Mouse (Mus musculus) limb, embryonic 12.5 days (tissue): ENCODE measurements around the gene Slc11a2. TPM values are rescaled to one million over a fixed set of nuclear protein-coding genes. Genes with fewer than 3 reads are reported as not detected.
A peak's percentile ranks its signal among the peaks of the same experiment; 100 is the strongest.

ENCODE experiments used
- ATAC-seq: fragments of 200-750 bp; cut with Nextera tagmentation; 2 replicates; pipeline ENCODE4 v1.8.0; 2017; ENCODE audit warnings: low read depth, moderate TSS enrichment; ENCODE audit not compliant: insufficient number of reproducible peaks, insufficient read depth, low FRiP score, low TSS enrichment
- H3K27ac ChIP-seq: fragments of 300-500 bp; sonication (generic); 2 replicates; pipeline ENCODE4 v1.5.1; 2016; ENCODE audit warnings: mild to moderate bottlenecking, moderate library complexity
- H3K27me3 ChIP-seq: fragments of 300-500 bp; sonication (generic); 2 replicates; pipeline ENCODE4 v1.6.1; 2016; ENCODE audit warnings: mild to moderate bottlenecking, moderate library complexity
- H3K36me3 ChIP-seq: fragments of 300-500 bp; sonication (generic); 2 replicates; pipeline ENCODE4 v1.6.1; 2016; ENCODE audit warnings: mild to moderate bottlenecking, moderate library complexity
- H3K4me1 ChIP-seq: fragments of 300-500 bp; sonication (generic); replicated peaks from 2 replicates; pipeline ENCODE4 v1.6.1; 2016
- H3K4me2 ChIP-seq: fragments of 300-500 bp; sonication (generic); 2 replicates; pipeline ENCODE4 v1.6.1; 2016; ENCODE audit warnings: mild to moderate bottlenecking, moderate library complexity
- H3K4me3 ChIP-seq: fragments of 300-500 bp; sonication (generic); replicated peaks from 2 replicates; pipeline ENCODE4 v1.5.1; 2016; ENCODE audit warnings: mild to moderate bottlenecking
- H3K9ac ChIP-seq: fragments of 300-500 bp; sonication (generic); replicated peaks from 2 replicates; pipeline ENCODE4 v1.6.1; 2016; ENCODE audit warnings: mild to moderate bottlenecking, moderate library complexity
- H3K9me3 ChIP-seq: fragments of 300-500 bp; sonication (generic); 2 replicates; pipeline ENCODE4 v1.6.1; 2016; ENCODE audit warnings: mild to moderate bottlenecking, moderate library complexity
- WGBS: fragments of 180-500 bp; shearing (Covaris S2); methylation state at CpG from one replicate; pipeline ENCODE4 v1.1.7; 2016; 5-methylcytosine and 5-hydroxymethylcytosine counted together
- polyA plus RNA-seq: library from polyadenylated mRNA; unstranded; fragments of >200 nt; fragmentation: Nextera tagmentation; extraction: Ambion mirVana; gene quantifications from 2 replicates; pipeline ENCODE4 v1.2.1, GENCODE M21; 2016

Slc11a2 gene
- 22.8 and 25.6 TPM in 2 replicates for polyA plus RNA-seq

- peak within 1 kb of the TSS; percentile 37; the same call in 1 of the 2 replicates for H3K9ac ChIP-seq
- peak within 1 kb of the TSS; percentile 93 for H3K4me2 ChIP-seq
- no peak for ATAC-seq
- 9% methylated on average over 17 of the region's 17 CpGs for WGBS
- peaks cover 8% of the 10 kb centered on the region for H3K27me3 ChIP-seq
- H3K4me1 ChIP-seq: peaks cover 43% of the 10 kb centered on the region
- H3K36me3 ChIP-seq: no peaks in the 10 kb centered on the region
- H3K27ac ChIP-seq: no peak within 1 kb of the TSS
- peak within 1 kb of the TSS; percentile 95 for H3K4me3 ChIP-seq
- 0 out of 2 replicates have a peak, but pooled peaks cover 5% of the 10 kb centered on the region for H3K9me3 ChIP-seq
Observed at GRCm38 (mm10) chr15:100424396-100425122, at the start of gene Slc11a2. Gene Slc11a2 (minus strand): TSS chr15:100425072.

DNA sequence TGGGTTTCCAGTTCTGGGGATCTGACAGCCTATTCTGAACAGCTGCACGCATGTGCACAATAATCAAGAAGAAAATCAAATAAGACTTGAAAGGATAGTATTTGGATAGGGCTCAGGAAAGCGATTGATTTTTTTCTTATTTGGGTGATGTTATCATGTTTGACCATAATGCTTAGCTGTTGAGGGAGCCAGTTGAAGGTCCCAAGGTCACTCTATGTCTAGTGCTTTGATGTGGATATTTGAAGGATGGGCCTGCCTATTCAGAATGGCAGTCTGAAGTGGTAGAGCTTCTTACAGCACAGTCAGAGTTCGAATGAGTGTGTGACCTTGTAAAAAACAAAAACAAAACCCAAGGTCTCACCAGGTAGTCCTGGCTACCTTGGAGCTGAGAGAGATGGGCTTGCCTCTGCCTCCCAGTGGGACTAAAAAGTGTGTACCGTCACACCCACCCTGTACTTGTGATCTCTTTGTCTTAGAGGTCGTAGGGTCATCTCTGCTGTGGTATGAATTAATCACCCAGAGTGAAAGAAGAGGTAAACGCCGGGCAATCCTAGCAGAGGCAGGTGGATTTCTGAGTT lies 49.1 kb upstream of the Slc11a2 start:
- H3K36me3 ChIP-seq: peaks cover 80% of the 10 kb centered on the region
- H3K27me3 ChIP-seq: no peaks in the 10 kb centered on the region
- no peak overlapping the region for H3K4me2 ChIP-seq
- 0 out of 2 replicates have a peak, but pooled peaks cover 3% of the 10 kb centered on the region for H3K9me3 ChIP-seq
- H3K9ac ChIP-seq: no peak overlapping the region
- no peak for ATAC-seq
- no peak overlapping the region for H3K4me3 ChIP-seq
- peaks cover 14% of the 10 kb centered on the region for H3K4me1 ChIP-seq
- 85% methylated on average over 7 of the region's 7 CpGs for WGBS
- no peak overlapping the region for H3K27ac ChIP-seq

GRCm38 (mm10) chr15:100470037-100470436 lies 45.2 kb upstream of the Slc11a2 start:
- Histone ChIP-seq H3K9ac (peak overlapping the region; percentile 80), H3K4me1 (peaks cover 18% of the 10 kb centered on the region), H3K4me2 (peak overlapping the region; percentile 90), H3K36me3 (peaks cover 41% of the 10 kb centered on the region), H3K27me3 (no peaks in the 10 kb centered on the region), H3K9me3 (0 out of 2 replicates have a peak, but pooled peaks cover 3% of the 10 kb centered on the region), H3K27ac (no peak overlapping the region), H3K4me3 (peak overlapping the region; percentile 76)
- ATAC-seq: no peak
- WGBS: 73% methylated on average over 10 of the region's 10 CpGs

DNA sequence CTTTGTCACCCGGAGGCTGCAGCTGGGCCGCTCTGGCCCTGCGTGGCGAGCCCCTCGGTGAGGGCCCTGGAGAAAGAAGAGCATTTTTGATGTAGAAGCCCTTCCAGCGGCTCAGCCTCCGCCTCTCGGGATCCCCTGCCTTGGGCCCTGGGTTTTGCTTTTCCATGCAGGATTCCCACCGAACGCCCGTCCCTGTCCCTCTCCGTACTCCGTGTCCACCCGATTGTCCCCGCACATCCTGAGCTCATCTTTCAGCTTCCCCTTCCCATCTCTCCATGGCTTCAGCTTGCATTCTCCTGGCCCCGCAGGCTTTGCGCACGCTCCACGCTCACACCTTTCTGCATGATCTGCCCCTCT lies 44.3 kb upstream of the Slc11a2 start:
- Histone ChIP-seq H3K9me3 (0 out of 2 replicates have a peak, but pooled peaks cover 3% of the 10 kb centered on the region), H3K4me1 (peaks cover 18% of the 10 kb centered on the region), H3K9ac (peak overlapping the region; percentile 80), H3K27me3 (no peaks in the 10 kb centered on the region), H3K4me3 (peak overlapping the region; percentile 76), H3K36me3 (peaks cover 32% of the 10 kb centered on the region), H3K4me2 (peak overlapping the region; percentile 90), H3K27ac (peak overlapping the region; percentile 29; the same call in 1 of the 2 replicates)
- 1% methylated on average over 19 of the region's 19 CpGs for WGBS
- ATAC-seq: no peak; the same call in 1 of the 2 replicates

DNA sequence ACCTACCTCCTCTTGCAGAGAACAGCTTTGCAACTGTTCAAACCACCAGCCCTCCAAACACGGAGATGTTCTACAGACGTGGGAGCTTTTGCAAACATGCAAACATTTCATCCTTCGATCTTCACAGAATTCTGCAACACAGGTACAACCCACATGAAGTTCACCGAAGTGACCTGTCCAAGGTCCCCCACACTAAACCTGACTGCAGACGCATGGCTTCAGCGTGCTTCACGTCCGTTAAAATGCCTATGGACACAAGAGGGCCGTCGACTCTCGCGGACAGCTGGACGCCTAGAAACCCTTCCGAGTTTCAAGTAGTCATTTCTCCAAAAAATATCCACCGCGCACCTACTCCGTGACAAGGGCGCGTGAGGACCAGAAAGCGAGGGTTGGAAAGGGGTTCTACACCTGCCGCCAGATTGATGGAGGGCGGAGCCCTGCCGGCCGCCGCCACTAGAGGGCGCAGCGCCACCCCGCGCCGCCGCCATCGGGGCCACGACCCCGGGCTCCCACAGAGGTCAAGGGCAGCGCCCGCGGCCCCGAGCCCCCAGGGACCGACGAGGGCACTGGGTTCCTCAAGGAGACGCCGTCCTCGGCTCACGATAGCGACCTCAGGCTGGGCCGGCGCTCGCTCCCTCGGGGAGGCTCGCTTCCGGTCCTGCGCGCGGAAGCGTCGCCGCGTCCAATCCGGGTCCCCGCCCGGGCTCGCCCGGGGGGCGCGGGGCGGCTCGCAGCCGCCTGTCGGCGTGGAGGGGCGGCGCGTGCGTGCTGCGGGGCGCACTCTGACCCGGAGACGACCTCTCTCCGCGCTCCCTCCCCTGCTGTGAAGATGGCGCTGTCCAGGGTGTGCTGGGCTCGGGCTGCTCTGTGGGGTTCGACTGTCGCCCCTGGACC lies 43.7 kb upstream of the Slc11a2 start, which contains the start of gene Letmd1:
TSS of gene Letmd1 (plus strand) at position 729 of the 894 bp plus-strand sequence.
- Histone ChIP-seq H3K9ac (peak within 1 kb of the TSS; percentile 80), H3K4me1 (peaks cover 18% of the 10 kb centered on the region), H3K9me3 (0 out of 2 replicates have a peak, but pooled peaks cover 3% of the 10 kb centered on the region), H3K4me3 (peak within 1 kb of the TSS; percentile 76), H3K27me3 (no peaks in the 10 kb centered on the region), H3K36me3 (peaks cover 27% of the 10 kb centered on the region), H3K4me2 (peak within 1 kb of the TSS; percentile 90), H3K27ac (peak within 1 kb of the TSS; percentile 64; the same call in 1 of the 2 replicates)
- 3% methylated on average over 84 of the region's 84 CpGs for WGBS
- ATAC-seq: peak; percentile 86

DNA sequence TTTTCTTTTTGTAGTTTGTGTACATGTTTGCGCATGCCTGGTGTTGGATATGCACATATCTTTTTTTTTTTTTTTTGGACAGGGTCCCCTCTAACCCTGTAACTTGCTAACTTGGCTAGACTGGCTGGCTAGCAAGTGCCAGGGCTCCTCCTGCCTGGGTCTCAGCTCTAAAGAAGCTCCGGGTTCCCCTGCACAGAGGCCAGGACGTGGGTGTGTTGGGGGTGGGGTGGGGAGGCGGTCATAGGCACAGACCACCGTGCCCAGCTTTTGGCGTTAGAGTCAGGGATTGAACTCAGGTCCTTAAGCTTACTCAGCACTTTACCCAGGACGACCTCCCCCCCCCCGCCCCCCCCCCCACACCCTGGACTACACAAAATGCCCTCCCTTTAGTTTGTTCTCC lies 42.9 kb upstream of the Slc11a2 start:
- Histone ChIP-seq H3K27me3 (no peaks in the 10 kb centered on the region), H3K4me1 (peaks cover 18% of the 10 kb centered on the region), H3K36me3 (peaks cover 21% of the 10 kb centered on the region), H3K9me3 (0 out of 2 replicates have a peak, but pooled peaks cover 3% of the 10 kb centered on the region), H3K27ac (no peak overlapping the region), H3K4me3 (peak overlapping the region; percentile 76), H3K4me2 (peak overlapping the region; percentile 90), H3K9ac (no peak overlapping the region)
- 54% methylated on average over 6 of the region's 8 CpGs for WGBS
- ATAC-seq: no peak

GRCm38 (mm10) chr15:100465432-100465831 lies 40.6 kb upstream of the Slc11a2 start:
- WGBS: 62% methylated on average over 2 of the region's 2 CpGs
- Histone ChIP-seq H3K4me3 (no peak overlapping the region), H3K36me3 (no peaks in the 10 kb centered on the region), H3K27ac (no peak overlapping the region), H3K4me2 (no peak overlapping the region), H3K9ac (no peak overlapping the region), H3K4me1 (peaks cover 24% of the 10 kb centered on the region), H3K27me3 (0 out of 2 replicates have a peak, but pooled peaks cover under 1% of the 10 kb centered on the region), H3K9me3 (no peaks in the 10 kb centered on the region)
- no peak for ATAC-seq

GRCm38 (mm10) chr15:100463712-100464111 lies 38.8 kb upstream of the Slc11a2 start:
- peaks cover 3% of the 10 kb centered on the region; the same call in 1 of the 2 replicates for H3K27me3 ChIP-seq
- no peak overlapping the region for H3K4me3 ChIP-seq

DNA sequence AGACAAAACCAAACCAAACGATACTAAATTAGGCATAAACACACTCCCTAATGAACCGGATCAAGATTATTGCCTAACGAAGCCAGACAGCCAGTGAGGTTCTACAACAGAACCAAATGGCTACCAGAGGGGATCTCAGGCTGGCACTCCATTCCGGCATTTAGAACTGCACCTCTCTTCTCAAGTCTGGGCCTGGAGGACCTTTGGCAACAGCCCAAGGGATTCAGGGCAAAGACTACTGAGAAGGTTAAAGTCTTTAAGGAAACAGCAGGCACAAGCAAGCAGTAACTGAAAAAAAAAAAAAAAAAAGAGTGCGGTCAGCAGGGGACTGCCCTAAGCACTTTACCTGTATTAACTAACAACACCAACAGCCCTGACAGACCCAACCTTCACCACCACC lies 37.2 kb upstream of the Slc11a2 start:
- Histone ChIP-seq H3K9me3 (no peaks in the 10 kb centered on the region), H3K36me3 (no peaks in the 10 kb centered on the region), H3K9ac (no peak overlapping the region), H3K27me3 (peaks cover 11% of the 10 kb centered on the region; the same call in 1 of the 2 replicates), H3K4me2 (no peak overlapping the region), H3K27ac (no peak overlapping the region), H3K4me1 (0 out of 2 replicates have a peak, but pooled peaks cover 6% of the 10 kb centered on the region), H3K4me3 (no peak overlapping the region)
- ATAC-seq: no peak
- 68% methylated on average over 5 of the region's 5 CpGs for WGBS

More at GRCm38 (mm10) chr15:100463712-100464111, 38.8 kb upstream of the Slc11a2 start:
- H3K4me1 ChIP-seq: peaks cover 13% of the 10 kb centered on the region
- no peak overlapping the region for H3K9ac ChIP-seq
- H3K27ac ChIP-seq: no peak overlapping the region
- no peaks in the 10 kb centered on the region for H3K36me3 ChIP-seq
- no peaks in the 10 kb centered on the region for H3K9me3 ChIP-seq
- 27% methylated on average over 6 of the region's 6 CpGs for WGBS
- H3K4me2 ChIP-seq: no peak overlapping the region
- no peak for ATAC-seq

- H3K36me3 ChIP-seq: no peaks in the 10 kb centered on the region
- no peak overlapping the region for H3K9ac ChIP-seq
- ATAC-seq: no peak
- H3K4me1 ChIP-seq: 0 out of 2 replicates have a peak, but pooled peaks cover 6% of the 10 kb centered on the region
- WGBS: 74% methylated on average over 9 of the region's 9 CpGs
- H3K27ac ChIP-seq: no peak overlapping the region
- H3K9me3 ChIP-seq: no peaks in the 10 kb centered on the region
- H3K4me3 ChIP-seq: no peak overlapping the region
- H3K4me2 ChIP-seq: no peak overlapping the region
- peaks cover 11% of the 10 kb centered on the region; the same call in 1 of the 2 replicates for H3K27me3 ChIP-seq
Observed at GRCm38 (mm10) chr15:100461646-100462045, 36.8 kb upstream of the Slc11a2 start.
